Mouse (Mus musculus) urinary bladder, adult 18-20 months (tissue): ENCODE data around the gene Tlx2.

Experiments
- DNase-seq, 2 experiments: peaks; one replicate each; pipeline ENCODE4 v3.0.0; 2022; ENCODE audit warnings: low spot score in 2 of 2, mixed read lengths in 2 of 2

The Tlx2 gene

DNA sequence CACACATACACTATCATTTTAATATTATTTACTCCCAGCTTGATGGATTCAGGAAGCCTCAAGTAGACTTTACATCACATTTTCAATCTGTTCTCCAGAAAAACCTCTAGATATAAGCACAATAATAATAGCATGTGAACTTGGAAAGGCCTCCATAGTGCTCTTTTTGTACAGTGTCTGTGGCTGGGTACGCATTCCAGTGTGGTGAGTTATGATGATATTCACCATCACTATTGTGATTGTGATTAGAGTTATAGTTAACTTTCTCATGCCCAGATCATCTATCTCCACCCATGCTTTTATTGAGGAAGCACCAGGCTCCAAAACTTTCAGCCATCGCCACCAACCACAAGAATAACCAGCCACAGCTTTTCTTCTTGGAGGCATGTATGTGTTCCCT, 46.3 kb downstream of the Tlx2 start:
- no peak for DNase-seq

DNA sequence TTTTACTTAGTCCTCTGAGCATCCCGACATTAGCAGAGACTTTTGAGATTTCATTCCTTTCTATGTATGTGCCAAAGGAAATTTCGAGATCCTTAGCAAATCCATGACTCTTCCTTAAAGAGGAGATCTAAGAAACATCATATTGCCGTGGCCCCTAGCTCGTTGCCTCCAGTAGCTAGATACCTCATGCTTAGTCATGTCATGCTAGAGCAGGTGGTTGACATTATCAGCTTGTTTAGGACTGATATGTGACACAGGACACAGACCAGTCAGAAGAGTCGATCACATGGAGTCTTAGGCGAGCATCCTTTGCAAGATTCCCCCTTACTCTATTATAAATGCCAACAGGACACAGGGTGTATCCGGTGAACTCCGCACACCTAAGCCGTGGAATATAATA, 47.1 kb downstream of the Tlx2 start:
- no peak for DNase-seq

DNA sequence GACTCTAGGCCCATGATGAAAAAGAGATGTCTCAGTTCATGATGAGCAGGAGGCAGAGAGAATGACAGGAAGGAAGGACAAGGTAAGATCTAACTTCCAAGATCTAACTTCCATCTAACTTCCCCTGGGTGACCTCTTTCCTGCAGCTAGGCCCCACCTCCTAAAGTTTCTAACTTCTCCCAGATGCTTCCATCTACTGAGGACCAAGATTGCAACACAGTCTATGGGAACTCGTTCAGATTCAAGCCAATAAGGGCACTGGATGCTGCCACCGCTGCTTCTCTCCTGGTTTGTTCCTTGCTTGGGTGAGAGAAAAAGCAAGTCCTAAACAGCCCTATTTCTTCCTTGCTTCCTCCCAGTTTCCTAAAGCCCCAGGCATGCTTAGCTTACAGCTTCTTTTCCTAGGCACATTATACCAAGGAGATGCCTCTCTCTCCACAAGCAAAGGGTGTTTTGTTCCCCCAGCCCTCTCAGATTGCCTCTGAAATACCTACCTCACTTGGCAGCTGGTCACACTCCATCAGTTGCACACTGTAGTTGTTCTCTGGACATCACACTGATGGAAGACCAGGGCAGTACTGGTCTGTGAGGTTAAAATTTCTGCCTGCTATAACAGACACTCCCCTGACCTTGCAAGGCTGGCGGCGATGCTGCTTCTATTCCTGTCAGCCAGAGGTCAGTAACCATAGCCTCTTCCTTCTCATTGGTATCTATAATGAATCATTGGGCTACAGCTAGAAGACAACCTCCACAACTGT, 49.1 kb downstream of the Tlx2 start:
- no peak for DNase-seq

DNA sequence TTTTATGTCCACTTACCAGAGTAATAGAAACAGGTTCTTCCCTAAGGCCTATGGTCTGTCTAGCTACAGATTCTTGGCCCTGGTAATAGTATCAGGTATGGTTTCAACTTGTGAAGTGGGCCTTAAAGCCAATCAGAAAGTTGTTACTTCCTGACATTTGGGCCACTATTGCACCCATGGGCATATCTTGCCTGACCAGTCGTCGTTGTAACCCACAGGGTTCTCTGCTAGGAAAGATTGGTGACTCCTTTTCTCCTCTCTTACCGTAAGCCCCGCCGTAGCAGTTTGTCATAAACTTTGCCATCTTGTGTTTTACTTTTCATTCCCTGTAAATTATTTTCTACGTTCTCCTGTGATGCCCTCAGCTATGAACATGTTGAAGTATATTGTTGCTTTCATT, 50.0 kb downstream of the Tlx2 start:
- no peak for DNase-seq

DNA sequence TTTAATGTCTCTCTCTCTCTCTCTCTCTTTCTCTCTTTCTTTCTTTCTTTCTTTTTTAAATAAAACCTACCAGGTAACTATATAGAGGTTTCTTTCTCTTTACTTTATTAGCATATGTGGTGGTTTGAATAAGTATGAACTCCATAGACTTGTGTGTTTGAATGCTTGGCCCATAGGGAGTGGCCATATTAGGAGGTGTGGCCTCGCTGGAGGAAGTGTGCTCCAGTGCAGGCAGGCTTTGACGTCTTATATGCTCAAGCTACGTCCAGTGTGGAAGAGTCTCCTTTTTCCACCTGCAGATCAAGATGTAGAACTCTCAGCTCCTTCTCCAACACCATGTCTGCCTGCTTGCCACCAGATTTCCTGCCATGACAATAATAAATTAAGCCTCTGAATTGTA, 51.0 kb downstream of the Tlx2 start:
- DNase-seq = no peak
